Mouse (Mus musculus) liver (tissue): ENCODE measurements at regions not wholly inside any gene's neighbourhood (a gene's known extent, or its start where the extent isn't known, plus 50 kb on each side); places are given as distances from the start of the nearest gene placed in this dataset.
A peak's percentile ranks its signal among the peaks of the same experiment; 100 is the strongest.

Experiments
- DNase-seq: peaks from one replicate; pipeline ENCODE4 v3.0.0-alpha.2; 2020; ENCODE audit warnings: mixed read lengths

DNA sequence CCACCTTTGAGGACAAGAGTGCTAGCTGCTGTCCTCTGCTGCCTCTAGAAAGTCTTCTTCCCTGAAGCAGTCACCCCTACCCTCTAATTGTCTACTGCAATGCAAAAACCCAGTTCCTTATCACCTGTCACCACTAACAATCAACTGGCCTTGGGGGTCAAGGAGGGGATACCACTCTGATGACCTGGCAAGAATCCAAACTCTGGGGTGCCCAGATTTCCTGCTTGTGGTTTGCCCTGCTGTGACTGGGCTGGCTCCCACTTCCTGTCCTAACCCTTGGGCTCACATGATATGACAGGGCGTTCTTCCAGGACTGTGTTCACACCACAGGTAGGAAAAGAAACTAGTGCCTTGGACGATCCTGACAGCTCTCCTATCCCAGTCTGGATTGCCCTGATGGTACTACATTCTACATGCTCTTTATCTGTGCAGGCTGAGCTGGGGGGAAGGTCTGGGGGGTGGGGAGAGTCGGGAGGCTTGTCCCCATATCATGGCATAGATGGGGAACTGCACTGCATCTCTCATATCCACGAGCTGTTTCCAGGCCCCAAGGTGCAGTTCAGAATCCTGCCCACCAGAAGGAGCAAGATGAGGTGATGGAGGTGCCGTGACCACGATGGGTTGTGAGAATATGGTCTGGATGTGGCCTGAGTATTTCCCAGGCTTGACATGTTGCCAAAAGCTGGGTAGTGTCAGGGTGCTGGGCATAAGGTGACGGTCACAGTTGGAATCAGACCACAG is 81.0 kb downstream of the Maf start:
- no peak for DNase-seq

DNA sequence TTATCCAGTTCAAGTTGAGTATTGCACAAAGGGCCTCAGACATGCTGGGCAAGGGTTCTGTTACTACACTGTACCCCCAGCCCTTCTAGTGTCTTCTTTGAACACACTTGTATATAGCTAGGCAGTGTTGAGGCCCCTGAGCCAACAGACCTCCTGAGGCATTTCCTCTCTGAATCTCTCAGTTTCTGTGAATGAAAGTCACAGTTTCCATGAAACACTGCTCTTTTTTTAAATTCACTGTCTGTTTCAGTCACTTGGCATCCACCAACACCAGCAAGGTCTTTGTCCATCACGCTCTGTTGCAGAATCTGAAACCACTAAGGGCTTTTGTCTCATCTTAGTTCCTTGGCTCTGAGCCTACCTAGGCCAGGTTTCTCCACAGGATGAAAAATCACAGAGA is 82.5 kb downstream of the Maf start:
- DNase-seq = no peak

DNA sequence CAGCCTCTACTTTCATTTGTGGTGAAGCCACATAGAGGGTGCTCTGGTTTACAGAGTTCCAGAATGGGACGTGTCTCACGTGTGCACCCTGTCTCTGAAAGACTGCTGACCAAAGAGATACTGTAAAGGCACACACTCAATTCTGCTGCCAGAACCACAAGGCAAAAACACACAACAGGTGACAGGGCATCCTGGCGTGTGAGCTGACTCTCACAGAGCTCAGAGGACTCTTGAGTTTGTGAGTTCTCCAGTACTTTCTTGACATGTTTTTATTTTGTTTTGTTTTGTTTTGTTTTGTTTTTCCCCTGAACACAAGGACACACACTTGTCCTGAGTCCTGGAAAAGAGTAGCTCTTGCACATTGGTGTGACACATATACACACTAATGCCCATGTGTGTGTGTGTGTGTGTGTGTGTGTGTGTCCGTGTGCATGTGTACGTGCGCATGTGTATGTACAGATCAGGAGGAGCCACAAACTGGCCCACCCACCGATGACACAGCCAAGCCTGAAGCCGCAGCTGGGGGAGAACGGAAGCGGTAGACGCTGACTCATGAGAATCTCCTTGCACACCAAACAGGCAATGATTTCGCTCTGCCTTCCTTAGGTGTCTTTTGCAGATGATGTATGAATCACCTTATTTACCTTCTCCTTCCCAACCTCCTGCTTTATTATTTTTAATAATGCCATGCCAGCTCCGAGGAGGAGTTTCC is 89.4 kb downstream of the Maf start:
- peak; percentile 44 for DNase-seq

DNA sequence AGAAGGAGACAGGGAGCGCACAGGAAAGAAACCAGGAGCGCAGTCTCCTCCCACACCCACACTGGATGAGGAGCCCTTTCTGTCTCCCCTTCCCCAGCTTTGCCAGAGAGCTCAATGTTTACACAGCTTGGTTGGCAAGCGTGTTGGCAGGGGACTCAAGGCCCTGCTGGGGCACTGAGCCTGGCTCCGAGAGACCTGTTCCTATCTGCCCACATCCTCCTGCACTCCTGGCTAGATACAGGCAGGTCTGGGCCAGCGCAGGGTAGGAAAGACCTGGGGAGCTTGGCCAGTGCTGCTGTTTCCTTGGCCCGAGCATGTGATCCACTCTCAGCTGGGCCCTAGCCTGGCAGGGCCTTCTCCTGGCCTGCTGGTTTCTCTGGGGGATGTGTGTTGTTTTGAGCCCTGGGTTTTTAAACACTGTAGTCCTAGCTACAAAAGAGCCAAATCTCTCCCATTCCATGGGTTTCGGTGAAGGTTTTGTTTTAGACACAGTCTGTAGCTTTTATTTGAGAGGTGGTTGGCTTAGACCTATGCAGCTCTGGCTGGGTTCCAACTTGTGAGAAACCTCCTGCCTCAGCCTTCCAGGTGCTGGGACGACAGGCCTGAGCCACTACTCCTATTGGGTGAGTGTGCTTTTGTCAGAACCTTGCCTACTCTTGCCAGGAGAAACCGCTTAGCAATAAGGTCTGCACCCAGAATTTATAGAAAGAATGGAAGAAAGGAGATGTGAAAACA is 90.6 kb downstream of the Maf start:
- no peak for DNase-seq

DNA sequence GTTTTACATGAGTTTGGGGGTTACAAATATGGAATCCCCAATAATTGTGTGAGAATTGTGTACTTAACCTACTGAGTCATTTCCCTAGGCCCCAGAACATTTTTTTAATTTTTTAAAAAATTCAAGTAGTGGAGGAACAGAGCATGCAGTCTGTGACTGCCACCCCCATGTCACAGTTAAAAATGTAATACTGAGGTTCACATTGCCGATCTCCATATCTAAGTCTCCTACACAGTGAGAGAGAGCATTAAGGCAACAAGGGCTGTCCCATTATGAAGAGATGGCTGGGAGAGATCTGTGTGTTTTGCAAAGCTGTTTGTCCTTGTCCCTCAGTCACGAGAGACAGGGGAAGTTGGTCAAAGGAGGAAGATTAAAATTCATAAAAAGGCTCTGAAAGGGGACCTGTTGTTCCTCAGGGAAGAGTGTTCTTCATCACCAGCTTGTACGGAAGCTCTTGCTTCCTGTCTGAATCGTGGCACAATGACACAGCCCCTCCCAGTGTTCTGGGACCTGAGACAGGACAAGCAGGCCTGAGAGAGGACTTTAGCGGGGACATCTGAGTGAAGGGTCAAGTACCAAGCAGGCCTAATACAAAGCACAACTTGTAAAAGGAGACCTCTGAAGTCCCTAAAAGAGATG is 93.5 kb downstream of the Maf start:
- peak; percentile 12 for DNase-seq

DNA sequence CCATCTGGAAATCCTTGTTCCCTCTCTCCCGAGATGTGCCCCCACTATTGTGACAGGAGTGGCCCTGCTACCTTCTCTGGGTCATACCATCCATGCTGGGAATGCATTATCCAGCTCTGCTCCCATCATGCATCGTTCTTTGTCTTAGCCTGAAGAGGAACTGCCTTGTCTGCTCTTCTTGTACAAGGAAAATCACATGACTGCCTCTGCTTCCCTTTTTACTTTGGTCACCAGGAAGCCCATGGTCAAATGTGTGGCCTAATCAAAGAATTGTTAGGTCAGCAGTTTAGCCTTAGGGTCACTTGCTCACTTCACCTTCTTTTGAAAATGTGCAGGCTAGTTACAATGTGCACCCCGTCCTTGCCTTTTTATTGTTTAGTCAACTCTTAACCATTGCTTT is 95.5 kb downstream of the Maf start:
- DNase-seq = no peak

DNA sequence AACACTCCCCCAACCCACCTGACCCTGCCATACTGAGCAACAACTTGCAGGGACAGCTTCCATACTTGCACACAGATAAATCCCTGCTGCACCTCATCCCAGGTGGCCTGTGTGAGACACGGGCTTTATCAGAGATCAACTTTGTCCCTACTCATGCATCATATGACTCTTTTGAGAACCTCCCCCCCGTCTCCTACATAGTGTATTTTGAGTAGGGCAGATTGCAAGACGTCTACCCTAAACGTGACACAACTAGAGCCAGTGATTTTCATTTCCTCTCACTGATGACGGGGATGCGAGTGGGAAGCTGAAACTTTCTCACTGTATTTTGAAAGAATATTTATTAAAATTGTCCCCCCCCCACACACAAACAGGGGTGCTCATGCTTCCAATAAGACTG is 107.8 kb downstream of the Maf start:
- DNase-seq = no peak

DNA sequence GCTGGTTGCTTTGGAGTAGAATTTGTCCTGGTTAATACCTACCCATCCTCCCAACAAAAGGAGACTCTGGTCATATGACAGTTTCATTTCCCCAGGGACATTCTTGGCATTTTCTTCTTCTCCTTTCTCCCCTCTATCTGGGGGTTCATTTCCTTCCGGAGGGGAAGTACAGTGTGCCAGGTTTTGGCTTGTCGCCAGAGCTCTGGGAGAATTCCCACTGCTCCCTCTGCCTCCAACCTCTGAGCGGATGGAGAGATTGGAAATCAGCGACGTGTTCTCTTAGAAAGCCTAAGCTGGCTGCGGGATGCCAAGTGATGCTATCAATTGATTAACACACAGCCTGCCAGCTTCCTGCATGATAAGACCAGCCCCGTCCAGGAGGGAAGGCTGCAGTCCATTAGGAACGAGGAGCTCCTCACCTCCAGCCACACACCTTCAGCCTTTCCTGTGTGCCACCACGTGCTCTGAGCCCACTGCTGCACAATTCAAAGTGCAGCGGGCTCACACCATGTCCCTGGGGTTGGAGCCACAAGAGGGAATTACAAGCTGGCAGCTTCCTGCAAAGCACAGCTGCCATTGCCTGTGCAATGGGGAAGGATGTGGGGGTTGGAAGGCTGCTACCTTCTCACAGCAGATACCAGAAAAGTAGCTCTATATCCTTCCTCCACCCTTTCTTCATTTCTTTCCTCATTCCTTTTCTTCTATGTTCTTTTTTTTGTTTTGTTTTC is 110.2 kb downstream of the Maf start:
- peak; percentile 10 for DNase-seq

DNA sequence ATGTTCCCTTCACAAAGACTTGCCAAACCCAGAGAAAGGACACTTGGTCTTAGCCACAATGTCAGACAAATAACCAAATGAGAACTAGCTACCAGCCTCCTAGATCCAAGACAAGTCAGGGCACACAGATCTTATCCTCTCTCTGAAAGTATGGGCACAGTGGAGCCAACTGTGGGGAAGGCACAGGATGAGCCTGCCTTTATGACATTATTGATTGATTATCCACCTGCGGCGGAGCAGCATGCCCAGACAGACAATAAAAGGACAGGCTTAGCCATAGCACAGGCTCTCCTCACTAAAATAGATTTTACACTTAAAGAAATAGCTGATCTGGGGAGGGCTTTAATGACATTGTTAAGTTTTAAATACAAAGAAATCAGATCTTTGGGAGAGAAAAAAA is 117.9 kb downstream of the Maf start:
- DNase-seq = no peak

DNA sequence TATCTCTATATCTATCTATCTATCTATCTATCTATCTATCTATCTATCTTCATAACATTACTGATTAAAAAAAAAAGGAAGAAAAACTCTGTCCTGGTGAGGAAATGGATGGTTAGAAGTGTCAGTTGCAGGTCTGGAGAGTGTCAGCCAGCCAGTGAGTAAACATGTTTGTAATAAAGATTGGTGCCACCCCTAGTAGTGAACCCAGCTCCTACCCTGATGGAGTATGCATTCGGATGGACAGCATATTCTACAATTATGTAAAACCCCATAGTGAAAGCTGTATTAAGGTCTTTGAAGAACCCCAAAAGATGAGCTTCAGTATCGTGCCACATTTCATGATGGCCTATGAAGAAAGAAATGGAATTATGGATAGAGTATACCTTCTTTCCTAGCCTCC is 118.5 kb downstream of the Maf start:
- no peak for DNase-seq

DNA sequence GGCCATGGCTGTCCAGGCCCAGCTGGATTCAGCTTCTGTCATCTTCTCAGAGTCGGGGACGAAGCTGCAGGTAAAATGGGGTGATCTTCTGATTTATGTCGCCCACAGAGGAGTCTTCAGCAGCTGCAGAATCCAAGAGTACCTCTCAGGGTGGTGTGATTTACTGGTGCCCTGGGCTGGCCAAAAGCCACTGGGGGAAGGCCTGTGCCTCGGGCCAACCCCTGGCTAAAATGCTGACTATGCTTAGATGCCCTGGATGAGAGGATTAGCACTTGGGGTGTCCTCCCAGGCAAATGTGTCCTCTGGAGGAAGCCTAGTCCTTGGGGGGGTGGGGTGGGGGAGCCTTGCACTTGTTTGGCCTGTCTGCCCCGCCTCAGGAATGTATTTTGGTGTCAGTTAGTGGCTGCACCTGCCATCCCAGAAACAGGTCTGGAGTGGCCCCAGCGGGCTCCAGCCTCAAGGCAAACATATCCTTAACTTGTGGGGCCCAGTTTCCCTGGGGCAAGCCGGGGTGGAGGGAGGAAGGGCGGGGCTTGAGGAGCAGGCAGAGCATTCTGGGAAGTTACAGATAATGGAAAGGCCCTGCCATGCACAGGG is 123.2 kb downstream of the Maf start:
- no peak for DNase-seq

DNA sequence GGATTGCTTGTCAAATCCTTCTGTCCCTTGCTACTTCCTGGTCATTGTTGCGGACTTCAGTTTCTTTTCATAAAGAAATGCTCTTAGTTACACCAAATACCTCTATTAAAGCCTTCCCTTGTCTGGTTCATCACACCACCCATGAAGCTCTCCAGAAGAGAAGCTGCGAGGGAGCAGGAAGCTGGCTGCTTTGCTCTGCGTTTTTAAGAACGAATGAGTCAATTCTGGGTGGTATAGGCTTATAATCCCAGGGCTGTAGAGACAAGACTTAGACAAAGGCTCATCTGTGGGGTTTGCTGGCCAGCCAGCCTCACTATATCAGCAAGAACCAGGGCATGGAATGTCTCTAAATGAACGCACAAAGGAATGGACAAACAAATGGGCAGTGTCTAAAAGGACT is 124.4 kb downstream of the Maf start:
- no peak for DNase-seq

DNA sequence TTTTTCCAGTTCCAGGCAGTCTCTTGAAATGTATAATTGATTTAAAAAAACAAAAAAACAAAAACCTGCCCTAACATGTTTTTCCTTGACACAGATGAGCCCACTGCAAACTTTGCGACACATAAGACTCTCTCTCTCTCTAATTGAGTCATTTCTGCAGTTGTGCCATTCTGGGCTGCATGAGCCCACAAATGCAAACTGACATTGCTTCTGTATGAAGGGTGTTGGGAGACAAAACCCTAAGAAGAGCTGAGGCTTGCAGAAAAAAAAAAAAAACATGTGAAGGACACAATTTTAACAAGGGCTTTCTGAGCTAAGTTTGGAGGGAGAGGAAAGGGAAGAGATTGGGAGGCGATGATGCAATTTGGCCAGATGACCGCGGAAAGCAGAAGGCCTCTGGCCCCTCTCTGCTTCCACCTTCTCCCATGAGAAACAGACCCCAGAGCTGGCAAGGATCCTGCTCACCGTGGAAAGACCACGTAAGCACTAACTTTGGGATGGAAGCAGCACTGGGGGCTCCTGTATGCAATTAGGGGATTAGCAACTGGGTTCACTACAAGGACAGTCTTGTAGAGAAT is 125.6 kb downstream of the Maf start:
- no peak for DNase-seq

DNA sequence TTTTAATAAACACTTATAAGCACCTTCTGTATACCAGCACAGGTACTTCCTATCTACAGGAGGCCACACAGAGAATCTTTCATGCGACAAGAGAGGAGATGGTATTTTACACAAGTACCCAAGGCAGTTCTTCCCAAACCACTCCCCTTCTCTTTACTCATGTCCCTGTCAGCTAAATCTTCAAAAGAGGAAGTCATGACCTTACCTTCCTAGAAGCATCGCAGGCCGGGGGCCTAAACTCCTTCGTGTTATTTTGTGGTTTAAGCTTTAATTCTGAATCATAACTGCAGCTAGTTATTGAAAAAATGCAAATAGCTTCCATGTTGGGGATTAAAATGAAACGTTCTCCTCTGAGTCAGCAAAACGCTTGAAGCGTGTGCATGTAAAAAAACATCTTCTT is 139.2 kb downstream of the Maf start:
- DNase-seq = no peak

DNA sequence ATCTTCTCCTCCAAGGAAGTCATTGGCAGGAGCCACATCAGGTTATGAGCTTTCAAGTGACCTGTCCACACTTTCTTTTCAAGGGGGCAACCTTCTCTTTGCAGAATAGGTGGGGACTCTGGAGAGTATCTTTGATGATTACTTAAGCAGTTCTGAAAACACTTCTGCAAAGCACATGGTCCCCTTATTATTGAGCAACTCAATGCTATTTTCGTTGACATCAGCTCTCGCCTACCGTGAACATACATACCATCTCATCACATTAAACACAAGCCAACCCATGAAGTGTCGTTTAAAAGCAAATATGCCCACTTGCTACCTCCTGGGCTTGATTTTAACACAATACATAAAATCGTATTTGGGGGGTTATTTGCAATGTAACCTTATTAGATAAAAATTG is 141.8 kb downstream of the Maf start:
- DNase-seq = no peak

DNA sequence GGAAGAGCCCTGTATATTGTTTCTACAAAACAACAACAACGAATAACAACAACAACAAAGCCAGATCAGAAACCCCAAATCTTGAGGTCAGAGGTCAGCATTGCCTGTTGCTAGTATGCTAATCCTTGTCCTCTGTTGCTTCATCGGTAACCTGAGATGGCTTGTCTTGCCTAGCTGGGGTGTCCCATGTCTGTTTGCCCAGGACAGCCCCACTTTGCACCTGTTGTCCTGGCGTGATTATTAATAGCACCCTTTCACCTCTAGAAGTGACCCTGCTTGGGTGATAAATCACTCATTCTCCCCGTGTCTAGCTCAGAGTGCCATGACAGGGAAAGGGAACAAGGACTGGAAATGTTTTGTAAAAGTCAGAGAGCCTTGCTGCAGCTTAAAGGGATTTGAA is 145.2 kb downstream of the Maf start:
- DNase-seq = no peak

DNA sequence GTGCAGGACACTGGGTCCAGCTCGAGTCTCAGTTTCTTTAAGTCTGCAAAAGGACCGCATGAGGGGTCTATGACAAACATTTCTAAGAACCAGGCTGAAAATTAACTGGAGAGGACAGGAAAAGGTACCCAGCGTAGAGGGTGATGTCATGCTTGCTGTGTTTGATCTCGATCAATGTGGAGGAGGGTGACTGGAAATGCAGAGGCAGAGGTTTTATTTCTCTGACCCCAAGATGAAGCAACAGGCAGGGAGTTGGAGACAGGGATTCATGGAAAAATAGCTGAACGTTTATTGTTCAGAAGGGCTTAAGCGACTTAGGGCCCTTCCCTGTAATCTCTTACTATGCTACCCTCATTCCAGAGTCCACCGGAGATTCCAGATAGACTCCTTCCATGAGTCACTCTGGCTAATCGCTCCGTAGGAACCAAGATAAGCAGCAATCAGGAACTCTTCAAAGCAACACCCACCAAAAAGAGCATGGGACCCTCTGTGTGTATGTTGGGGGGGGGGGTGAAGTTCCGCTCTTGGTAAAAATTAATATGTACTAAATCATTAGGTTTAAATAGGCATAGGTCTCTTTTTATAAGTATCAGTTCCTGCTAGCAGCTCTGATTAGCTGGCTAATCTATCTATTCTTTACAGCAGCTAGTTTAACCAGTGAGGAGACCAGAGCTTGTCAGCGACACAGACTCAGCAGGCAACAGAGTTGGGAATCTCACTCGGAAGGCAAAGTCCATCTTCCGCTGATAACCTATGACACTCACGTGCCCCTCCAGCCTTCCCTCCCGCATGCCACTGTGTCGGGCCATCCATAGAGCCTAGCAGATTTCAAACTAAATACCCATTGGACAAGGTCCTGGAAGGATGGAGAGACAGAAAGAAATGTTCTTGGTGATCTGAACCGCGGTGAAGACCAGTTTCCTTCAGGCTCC is 146.3 kb downstream of the Maf start:
- peak; percentile 32 for DNase-seq

DNA sequence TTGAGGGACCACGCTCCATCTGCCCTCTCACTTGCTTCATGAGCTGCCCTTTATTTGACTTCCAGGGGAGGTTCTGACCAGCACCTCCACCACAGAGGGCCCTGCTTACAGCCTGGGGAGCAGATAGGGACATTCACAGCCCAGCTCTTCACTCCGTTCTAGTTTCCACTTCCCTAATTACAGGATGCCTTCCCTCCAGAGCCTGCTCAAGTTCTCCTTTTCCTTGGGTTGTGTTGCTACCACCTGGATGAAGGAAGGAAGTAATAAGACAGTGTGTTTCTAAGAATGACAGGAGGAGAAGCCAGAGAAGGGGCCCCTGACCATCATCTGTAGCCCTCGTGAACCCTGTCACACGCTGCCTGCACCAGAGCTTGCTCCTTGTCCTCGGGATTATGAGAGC is 152.1 kb downstream of the Maf start:
- no peak for DNase-seq

DNA sequence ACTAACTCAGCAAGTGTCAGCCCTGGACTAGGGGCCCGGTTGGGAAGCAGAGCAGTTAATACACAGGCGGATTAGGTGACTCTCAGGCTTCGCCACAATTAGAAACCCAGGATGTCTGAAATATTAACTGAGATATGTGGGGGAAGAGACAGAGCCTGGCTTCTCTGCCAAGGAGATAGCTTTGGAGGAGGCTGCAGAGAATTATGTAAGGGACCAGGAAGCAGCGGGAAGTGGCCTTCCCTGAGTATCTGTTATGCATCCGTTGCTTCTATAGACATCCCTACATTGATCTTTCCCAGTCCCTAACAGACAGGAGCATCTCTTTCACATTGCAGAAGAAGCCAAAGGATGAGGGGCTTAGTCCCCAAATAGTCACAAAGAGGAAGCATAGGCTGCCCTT is 153.4 kb downstream of the Maf start:
- DNase-seq = no peak

DNA sequence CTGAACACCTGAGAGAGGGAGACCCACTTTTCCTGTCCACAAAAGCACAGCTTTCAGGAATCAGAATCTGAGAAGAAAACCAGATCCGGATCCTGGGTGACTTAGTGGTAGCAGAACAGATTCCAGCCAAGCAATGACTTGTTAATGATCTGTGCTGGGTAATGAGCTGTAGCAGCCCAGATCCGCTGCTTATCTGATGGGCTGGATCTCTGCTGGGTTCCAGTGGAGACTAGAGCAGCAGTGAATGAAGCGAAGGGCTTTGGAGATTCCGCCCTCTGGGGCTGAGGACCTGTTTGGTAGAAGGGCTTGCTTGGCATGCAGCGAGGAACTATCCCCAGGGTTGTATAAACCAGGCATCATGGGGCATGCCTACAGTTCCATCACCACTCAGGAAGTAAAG is 156.3 kb downstream of the Maf start:
- DNase-seq = no peak

DNA sequence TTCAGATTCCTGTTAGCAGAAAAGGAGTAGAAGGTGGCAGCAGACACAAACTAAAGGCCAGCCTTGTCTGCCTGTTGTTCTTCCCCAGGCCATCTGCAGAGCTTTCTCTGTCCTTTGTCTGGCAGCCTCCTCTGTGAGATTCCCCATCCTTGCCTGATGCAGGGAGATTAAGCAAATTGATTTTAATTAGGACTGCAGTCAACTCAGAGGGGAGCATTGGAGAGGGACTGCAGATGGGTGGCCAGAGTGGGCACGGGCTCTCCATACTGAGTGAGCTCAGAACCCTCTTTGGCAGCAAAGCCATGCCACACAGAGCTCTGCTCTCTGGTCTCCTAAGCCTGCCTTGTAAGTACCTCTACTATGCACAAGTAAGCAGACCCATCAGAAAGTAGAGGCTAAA is 158.5 kb downstream of the Maf start:
- DNase-seq = no peak
